In the genomic region with DNA sequence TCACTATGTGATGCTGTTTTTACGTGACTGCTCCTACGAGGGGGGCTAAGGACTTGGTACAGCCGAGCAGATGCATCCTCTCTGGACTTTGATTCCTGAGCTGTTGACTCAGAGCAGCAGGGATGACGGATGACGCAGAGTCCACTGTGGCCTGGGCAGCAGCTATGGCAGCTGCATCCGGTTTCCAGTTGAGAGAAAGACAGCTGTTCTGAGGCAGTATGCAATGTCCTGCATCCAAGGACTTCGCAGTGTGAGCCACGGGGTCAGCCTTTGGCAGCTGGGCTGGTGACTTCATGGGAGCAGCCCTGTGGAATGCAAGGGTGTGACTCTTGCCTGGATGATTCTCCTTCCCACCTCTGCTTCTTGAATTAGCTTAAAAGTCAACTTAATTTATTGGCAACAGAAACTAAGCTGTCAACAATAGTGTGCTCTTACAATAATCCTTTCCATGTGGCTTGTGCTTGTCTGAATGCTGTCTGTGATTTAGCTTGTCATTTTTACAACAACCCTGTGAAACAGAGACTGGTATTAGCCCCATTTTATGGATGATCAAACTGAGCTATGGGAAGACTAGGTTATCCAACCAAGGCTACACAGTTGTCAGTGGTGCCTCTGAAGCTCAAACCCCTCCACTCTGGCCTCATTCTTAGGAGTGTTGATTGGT, we compare ENCODE assay signal across 9 mouse cellular contexts. TPM values are rescaled to one million over a fixed set of nuclear protein-coding genes. Genes with fewer than 3 reads are reported as not detected.
DNase-seq lines count a peak whose midpoint lies in the region; ATAC-seq and TF ChIP-seq lines count a peak whose summit lies in the region.
"Had no signal": no experiment of that assay in that cellular context is flagged by ENCODE, and none has a peak within 500 bp of the region (broad histone marks: within the 10 kb centered on the region; RNA-seq: fewer than 3 reads in every experiment).

No protein-coding gene starts in this region.

- no peak overlapping the region for H3K4me2 ChIP-seq in lung, embryonic 15.5 days
- H3K4me2 ChIP-seq: midbrain, embryonic 12.5 days had no signal

- WGBS in lung, embryonic 15.5 days: 16% methylated on average over 8 of the region's 8 CpGs
- 31% methylated on average over 8 of the region's 8 CpGs for WGBS in cerebellum, adult 2 months

- peaks cover 9% of the 10 kb centered on the region; the same call in 1 of the 2 replicates for H3K4me1 ChIP-seq in lung, embryonic 15.5 days
- 0 out of 2 replicates have a peak, but pooled peaks cover under 1% of the 10 kb centered on the region for H3K4me1 ChIP-seq in cerebellum, adult 2 months (ENCODE audit: control insufficient read depth, insufficient read depth, low read length)
- H3K4me1 ChIP-seq: midbrain, embryonic 12.5 days had no signal

- H3K9ac ChIP-seq in lung, embryonic 15.5 days: no peak overlapping the region
- H3K9ac ChIP-seq: midbrain, embryonic 12.5 days had no signal

- H3K4me3 ChIP-seq in lung, embryonic 15.5 days: no peak overlapping the region
- H3K4me3 ChIP-seq in cerebellum, adult 2 months (replicated peaks; ENCODE audit: insufficient read depth, low read depth, low read length): no peak overlapping the region
- H3K4me3 ChIP-seq: midbrain, embryonic 12.5 days had no signal

- no peak for TF ChIP-seq CTCF in cerebellum, adult 2 months (IDR thresholded peaks at IDR 0.05; ENCODE audit: borderline replicate concordance, insufficient read depth, low read depth, low read length)

- no peaks in the 10 kb centered on the region for H3K36me3 ChIP-seq in lung, embryonic 15.5 days
- H3K36me3 ChIP-seq: midbrain, embryonic 12.5 days had no signal

- ATAC-seq in lung, embryonic 15.5 days (ENCODE audit: borderline replicate concordance, extremely low read depth, low FRiP score, low TSS enrichment): peak; percentile 88

- DNase-seq in 3T3-L1 (ENCODE audit: low read depth, low spot score): peak; percentile 97
- DNase-seq in adrenal gland, postnatal 10 days: peak; percentile 73
- peak; percentile 42 to 76 for DNase-seq in gastrocnemius, postnatal 4 days (ENCODE audit: low spot score in 2 of 2)
- DNase-seq in kidney, adult 18-20 months: peak; percentile 21
- DNase-seq in c-Kit-positive CD71-positive TER-119-positive erythroid progenitor cells, embryonic 14.5 days (ENCODE audit: low spot score): no peak
- DNase-seq in right cerebral cortex, postnatal 14 days: no peak
- no peak for DNase-seq in cerebellum, adult 2 months

- no peaks in the 10 kb centered on the region for H3K27me3 ChIP-seq in lung, embryonic 15.5 days
- H3K27me3 ChIP-seq in cerebellum, adult 2 months (ENCODE audit: control insufficient read depth, insufficient read depth, low read length): no peaks in the 10 kb centered on the region
- H3K27me3 ChIP-seq: midbrain, embryonic 12.5 days had no signal

- TF ChIP-seq POLR2A in cerebellum, adult 2 months (IDR thresholded peaks at IDR 0.05; ENCODE audit: borderline replicate concordance, insufficient read depth, low read length): no peak

- H3K27ac ChIP-seq in lung, embryonic 15.5 days: no peak overlapping the region
- no peak overlapping the region for H3K27ac ChIP-seq in cerebellum, adult 2 months (ENCODE audit: insufficient read depth, low read length)
- H3K27ac ChIP-seq: midbrain, embryonic 12.5 days had no signal

- H3K9me3 ChIP-seq in lung, embryonic 15.5 days: no peaks in the 10 kb centered on the region
- H3K9me3 ChIP-seq: midbrain, embryonic 12.5 days had no signal

RNA-seq across cellular contexts. Expression of a gene that starts 41.4 kb away (rescaled TPM):
- 1 to 10 TPM; 4.9 to 6.7 TPM for total RNA-seq in adrenal gland, postnatal 10 days (2021)
- 1 to 10 TPM; 6.0 to 7.1 TPM for total RNA-seq in gastrocnemius, postnatal 4 days (2021)
- 2.8 and 3.2 TPM in 2 replicates for polyA plus RNA-seq in lung, embryonic 15.5 days (2015; fragmentation: Nextera tagmentation; extraction: Ambion mirVana)
- 13.9 and 15.1 TPM in 2 replicates for polyA plus RNA-seq in cerebellum, adult 2 months (2012; rRNA removed)

Comparison
In these comparisons a context has a peak if more than half of its experiments do, and no peak if none do; other contexts are left out.
1. DNase-seq: peak in 3T3-L1 (single experiment), adrenal gland, postnatal 10 days (single experiment), gastrocnemius, postnatal 4 days (2 of 2) and kidney, adult 18-20 months (single experiment); none in c-Kit-positive CD71-positive TER-119-positive erythroid progenitor cells, embryonic 14.5 days (single experiment), right cerebral cortex, postnatal 14 days (single experiment) and cerebellum, adult 2 months (0 of 2).